Mouse (Mus musculus) cortical plate, adult 2 months (tissue): Measurements from ENCODE around the gene Mettl9.

Experiments used
- CTCF ChIP-seq: fragments of 200-500 bp; IDR thresholded peaks from 2 replicates; pipeline ENCODE4 v1.5.1; 2011; ENCODE audit warnings: mild to moderate bottlenecking, control low read depth, low read length; ENCODE audit not compliant: insufficient read depth; ENCODE audit errors: extremely low read depth
- POLR2A ChIP-seq: fragments of 200-500 bp; IDR thresholded peaks from 2 replicates; pipeline ENCODE4 v1.6.1; 2011; ENCODE audit warnings: mild to moderate bottlenecking, low read length, control low read depth; ENCODE audit not compliant: insufficient read depth; ENCODE audit errors: extremely low read depth

DNA sequence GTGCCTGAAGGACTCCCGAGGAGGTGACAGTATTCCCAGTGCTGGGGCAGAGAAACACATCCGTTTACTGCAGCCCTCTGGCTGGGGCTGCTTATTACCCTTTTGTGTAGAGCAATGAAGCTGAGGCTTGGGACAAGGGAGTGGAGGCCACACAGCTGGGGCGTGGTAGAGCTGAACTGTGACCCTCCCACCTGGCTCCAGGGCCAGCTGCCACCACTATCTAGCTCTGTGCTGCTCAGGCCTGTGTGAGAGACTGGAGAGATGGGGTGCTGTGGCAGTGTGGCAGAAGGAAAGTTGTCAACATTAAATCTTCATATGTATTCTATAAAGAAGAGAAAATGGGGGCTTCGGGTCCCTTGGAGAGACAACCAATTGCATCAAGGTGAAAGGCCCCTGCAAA is 58.8 kb downstream of the Mettl9 start:
- no peak for TF ChIP-seq POLR2A
- no peak for TF ChIP-seq CTCF
